Mouse (Mus musculus) layer of hippocampus, adult 9-10 months (tissue): ENCODE results near the gene Ubap1.

ENCODE experiments used
- DNase-seq: peaks from one replicate; pipeline ENCODE4 v3.0.0; 2022; ENCODE audit warnings: low spot score

Ubap1 gene

DNA sequence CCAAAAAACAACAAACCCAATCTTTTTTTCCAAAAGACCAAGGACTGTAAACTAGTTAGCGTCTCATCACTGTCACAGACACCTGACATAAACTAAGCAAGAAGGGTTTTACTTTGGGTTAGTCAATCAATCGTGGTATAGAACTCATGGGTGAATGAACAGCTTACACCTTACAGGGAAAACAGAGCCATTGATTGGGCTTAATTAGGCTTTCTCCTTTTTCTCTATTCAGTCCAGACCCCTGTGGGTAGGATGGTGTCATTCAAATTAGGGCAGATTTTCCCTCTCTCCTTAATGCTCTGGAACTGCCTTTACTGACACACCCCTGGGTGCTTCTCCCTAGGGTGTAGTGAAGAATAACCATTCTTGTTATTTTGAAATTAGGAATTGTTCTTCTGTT, 8.4 kb downstream of the Ubap1 start:
- no peak for DNase-seq

DNA sequence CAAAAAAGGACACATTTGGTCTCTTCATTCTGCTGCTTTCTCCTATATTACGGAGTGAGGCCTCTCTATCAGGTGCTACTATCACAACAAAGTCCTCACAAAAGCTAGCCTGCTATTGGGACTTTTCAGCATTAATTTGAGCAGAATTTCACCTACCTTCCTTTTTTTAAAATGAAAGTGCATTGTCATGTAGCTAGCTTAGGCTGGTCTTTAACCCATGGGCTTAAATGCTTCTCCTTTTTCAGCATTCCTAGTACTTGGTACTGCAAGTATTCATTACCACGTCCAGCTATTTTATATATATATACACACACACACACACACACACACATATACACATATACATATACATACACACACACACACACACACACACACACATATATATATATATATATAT, 9.9 kb downstream of the Ubap1 start:
- DNase-seq, result no peak

DNA sequence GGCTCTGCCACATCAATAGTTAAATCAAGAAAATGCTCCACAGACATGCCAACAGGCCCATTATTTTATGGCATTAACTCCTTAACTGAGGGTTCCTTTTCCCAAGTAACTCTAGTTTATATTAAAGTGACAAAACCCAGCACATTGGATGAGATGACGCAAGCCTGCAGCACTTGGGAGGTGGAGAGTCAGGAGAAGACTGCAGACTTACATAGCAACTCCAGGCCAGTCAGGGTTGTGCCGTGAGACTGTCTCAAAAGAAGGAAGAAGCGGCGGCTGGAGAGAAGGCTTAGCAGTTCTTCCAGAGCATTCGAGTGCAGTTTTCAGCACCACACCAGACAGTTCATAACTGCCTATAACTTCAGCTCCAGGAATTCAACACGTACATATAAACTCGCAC, 10.6 kb downstream of the Ubap1 start:
- no peak for DNase-seq

DNA sequence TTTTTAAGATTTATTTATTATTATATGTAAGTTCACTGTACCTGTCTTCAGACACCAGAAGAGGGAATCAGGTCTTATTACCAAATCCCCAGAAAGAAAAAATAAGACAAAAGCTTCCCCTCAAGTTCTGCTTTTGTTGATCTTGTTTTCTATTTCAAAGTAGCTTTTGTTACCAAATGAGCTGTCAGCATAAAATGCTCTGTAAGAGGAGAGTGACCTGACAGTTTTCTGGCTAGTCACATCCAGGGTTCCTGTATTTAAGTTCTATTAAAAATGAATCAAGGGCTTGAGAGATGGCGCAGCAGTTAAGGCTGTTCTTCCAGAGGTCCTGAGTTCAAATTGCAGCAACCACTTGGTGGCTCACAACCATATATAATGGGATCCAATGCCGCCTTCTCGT, 12.3 kb downstream of the Ubap1 start:
- DNase-seq, result no peak

DNA sequence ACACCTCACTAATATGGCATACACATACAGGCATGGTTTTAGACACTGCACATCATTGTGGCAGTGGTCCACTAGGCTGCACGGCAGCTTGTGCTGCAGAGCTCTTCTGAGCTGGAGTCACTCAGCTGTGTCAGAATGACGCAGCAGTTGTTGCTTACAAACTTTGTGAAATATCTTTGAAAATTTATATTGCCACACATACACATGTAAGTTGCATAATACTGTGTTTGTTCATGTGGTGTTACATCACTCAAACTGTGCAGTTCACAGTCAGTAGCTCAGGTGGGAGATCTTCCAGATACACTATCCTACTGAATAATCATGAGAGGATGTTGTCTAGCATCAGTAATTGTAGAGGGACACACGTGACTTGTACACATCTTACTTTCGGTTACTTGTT, 19.4 kb downstream of the Ubap1 start:
- DNase-seq, result no peak

DNA sequence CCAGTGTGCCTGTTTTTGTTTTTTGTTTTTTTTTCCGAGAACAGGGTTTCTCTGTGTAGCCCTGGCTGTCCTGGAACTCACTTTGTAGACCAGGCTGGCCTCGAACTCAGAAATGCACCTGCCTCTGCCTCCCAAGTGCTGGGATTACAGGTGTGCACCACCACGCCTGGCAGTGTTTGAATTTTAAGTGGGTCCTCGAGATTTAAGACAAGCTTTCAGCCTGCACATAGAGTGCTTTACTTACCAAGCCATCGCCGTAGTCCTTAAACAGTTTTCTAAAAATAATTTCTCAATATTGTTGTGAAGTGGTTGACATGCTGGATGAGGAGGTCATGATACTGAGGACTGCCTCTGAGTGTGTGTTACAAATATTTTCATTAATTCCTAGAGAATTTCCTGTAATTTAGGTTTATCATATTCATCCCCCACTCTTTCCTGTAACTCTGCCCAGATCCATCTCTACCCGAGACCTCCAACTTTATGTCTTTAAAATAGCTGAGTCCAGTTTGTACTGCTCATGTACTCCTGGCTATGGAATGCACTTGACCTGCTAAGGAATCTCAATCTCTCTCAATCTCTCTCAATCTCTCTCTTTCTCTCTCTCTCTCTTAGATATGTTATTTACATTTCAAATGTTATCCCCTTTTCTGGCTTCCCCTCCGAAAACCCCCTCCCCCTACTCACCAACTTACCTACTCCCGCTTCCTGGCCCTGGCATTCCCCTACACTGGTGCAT, 21.1 kb downstream of the Ubap1 start:
- DNase-seq, result no peak

DNA sequence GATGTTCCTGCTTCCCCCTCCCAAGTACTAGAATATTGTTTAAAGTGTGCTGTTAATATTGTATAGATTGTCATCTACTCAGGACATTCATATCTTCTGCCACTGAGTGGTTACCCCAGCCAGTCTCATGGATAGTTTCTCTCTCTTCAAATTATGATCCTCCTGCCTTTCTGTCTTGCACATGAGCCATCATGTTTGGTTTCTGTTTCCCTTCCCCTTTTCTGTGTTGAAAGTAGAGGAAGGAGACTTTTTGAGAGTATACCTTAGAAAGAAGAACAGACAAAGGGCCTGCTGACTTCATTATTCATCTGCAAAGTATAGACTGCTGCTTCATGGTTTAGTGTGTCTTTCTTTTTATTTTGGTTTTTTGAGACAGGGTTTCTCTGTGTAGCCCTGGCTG, 28.8 kb downstream of the Ubap1 start:
- no peak for DNase-seq

DNA sequence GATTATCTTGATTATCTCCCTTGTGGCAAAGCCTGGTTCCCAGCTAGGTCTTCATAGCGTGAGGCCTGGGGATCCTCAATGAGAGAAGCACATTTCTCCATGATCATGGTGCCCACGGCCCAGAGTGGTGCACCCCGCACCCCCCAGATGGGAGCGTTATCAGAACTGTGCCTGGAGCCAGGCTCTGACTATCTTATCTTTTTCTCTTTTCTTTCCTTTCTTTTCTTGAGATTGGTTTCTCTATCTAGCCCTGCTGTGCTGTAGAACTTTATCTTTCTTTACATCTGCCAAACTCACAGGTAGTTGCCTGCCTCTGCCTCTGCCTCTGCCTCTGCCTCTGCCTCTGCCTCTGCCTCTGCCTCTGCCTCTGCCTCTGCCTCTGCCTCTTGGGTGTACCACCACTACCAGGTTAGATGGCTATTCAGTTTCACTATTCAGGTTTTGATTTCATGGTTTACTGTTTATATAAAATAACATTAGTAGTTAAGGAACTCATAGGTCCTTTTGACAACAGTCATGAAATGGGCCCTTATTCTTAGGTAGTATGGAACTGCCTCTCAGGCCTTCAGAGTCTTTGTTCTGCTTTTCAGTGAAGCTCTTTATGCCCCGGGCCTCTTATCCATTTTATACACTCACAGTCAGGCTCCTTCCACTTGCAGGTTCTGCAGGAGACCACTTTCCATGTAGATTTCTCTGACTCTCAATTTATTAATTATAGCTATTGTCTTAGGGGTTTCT, 32.6 kb downstream of the Ubap1 start:
- no peak for DNase-seq

DNA sequence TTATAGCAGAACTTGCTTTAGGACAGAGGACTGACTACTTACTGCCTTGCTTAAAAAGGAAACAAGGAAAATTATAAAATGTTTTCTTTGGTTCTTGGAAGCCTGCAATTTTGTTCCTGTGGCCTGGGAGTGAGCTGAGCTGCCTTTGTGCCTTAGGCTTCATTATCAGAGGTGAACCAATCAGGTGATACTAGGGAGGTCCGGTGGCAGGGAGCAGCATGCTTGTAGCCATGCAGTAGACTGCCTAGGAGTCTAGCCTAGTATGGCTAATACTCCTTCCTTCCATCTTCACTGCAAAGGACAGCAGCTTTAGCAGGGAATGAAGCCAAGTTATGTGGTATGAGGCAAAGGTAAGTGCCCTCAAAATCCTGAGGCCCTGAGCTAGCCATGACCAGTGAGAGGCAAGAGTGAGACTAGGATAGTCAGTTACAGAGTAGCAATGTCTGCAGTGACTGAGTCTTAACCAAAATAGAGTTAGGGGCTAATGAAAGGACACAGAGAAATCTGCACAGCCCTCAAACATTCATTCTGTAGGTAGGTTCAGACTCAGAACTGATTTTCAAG, 37.7 kb downstream of the Ubap1 start:
- no peak for DNase-seq

DNA sequence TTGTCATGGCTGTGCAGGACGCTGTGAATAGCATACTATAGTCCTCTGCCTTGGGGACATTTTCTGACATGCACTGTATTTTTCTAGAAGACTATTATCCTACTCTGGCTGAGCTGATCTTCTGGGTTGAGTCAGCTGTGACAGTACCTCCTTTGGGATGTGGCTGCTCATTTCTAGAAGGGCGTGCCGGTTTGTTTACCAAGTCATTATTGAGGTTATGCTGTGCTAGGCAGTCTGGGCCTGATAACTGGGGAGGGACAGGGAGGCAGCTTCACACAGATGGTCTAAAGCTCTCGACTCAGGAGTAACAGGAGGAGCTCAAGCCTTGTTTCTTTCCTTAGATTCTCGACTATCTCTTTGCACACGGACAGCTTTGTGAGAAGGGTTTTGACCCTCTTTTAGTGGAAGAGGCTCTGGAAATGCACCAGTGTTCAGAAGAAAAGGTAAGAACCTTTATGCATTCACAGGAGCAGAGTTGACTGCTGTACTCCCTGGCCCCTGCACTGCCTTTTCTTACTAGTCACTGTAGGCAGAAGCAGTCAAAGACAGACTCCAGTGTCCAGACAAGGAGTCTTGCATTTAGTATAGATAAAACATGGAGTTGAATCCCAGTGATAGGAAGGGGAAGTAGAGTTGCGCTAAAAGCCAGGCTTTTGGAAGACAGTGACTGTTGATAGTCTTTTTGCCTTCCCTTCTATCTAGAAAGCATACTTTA, 39.1 kb downstream of the Ubap1 start:
- no peak for DNase-seq

DNA sequence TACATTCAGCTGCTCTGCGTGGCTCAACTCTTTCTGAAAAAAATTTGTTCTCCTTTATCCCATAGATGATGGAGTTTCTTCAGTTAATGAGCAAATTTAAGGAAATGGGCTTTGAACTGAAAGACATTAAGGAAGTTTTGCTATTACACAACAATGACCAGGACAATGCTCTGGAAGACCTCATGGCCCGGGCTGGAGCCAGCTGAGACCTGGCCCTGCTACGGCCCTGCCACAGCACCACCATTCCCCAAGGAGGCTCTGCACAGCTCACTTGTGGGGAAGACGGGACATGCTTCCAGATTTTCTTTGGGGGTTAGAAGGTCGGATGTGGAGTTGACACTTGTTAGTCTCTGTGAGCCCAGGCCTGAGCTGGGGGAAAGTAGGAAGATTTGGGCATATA, 39.8 kb downstream of the Ubap1 start:
- DNase-seq, result no peak

DNA sequence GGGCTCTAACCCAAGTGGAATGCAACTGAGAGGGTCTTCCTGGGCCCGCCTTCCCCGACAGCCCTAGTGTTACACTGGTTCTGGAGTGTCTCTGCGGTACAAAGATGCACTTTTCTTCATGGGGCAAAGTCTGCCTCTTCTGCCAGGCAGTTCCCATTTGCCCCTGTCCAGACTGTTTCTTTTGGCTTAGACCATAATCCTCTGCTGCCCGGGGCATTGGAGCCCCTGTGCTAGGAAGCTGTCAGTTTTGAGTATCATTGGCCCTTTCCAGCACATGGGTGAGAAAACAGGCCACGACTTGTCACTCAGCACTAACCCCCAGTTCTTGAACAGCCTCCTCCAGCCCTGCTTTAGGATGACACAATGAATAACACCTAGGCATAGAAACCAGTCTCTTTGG, 40.4 kb downstream of the Ubap1 start:
- no peak for DNase-seq

DNA sequence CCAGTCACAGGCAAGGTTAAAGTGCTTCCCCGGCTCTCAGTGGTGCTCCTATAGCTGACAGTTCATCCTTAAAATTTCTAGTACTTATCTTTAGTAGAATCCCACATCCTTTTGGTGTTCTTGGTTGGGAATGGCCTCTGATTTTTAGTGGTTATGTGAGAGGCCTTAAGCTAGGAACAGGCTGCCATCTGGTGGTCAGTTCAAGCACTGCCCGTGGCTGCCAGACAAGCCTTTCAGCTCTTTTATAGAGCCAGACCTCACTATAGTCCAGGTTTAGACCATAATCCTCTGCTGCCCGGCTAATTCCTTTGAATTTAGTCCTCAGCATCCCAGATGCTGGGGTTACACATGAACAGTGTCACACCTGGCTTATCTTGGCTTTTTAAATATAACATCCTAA, 41.3 kb downstream of the Ubap1 start:
- DNase-seq, result peak; percentile 75

DNA sequence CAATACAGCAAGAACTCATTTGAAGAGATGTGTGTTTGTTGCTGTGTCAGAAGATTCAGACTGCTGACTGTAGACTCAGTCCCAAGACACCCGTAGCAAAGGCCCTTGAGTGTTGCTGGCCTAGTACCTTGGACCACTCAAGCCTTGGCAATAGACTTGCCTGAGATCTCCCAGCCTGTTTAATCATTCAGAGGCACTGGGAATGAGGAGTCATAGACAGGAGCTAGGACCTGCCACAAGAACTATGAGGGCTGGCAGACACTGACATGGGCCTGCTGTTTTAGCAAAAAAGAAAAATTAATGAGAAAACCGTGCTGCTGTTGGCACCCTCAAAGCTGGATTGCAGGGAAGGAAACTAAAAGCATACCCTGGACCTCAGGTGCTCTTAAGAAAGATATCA, 42.2 kb downstream of the Ubap1 start:
- no peak for DNase-seq

DNA sequence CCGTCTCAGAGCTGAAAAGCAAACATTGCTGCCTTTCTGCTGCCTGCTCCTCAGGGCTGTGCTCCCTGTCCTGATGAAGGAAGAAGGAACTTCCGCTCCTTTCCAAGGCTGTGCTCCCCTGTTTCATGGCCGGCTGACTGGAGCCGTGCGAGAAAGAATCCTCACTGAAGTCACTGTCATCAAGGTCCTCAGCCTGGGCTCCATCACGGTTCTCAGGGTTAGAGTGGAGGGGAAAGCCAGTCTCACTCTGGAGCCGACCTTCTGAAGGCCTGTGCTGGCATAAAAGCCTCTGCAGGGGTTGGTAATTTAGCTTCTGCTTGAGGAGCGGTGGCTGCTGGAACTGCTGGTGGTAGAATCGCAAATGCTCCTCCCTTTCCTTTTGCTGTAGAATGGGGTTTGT, 45.9 kb downstream of the Ubap1 start:
- DNase-seq, result no peak

DNA sequence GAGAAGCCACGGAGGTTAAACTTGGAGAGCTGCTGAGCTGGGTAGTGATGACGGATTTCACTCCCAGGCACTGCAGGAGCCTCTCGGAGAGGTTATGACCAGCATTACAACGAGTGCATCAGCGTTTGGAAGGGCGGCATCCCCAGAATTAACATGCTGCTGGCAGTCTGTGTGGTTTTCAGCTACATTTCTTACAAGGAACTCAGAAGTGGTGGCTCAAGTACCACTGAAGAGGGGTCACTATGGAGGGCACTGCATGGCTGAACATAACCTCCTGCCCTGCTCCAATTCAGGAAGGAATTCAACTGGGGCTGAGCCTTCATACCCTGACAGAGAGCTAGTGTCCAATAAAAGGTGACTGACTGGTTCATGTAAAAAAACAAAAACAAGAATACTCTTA, 49.6 kb downstream of the Ubap1 start:
- no peak for DNase-seq

DNA sequence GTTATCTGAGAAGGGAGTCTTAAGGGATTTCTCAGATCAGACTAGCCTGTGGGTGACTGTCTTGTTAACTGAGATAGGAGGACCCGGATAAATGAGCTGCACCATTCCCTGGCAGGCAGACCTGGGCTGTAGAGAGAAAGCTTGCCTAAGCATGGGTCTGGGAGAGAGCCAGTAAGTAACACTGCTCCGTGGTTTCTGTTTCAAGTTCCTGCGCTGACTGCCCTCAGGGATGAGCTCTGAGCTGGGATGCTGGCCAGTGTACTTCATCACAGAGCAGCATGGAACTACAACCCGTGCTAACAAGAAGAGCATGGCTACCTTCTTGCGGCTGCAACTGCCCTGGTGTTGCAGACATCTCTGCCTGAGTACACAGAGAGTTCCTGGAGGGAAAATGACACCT, 51.1 kb downstream of the Ubap1 start:
- DNase-seq, result no peak

DNA sequence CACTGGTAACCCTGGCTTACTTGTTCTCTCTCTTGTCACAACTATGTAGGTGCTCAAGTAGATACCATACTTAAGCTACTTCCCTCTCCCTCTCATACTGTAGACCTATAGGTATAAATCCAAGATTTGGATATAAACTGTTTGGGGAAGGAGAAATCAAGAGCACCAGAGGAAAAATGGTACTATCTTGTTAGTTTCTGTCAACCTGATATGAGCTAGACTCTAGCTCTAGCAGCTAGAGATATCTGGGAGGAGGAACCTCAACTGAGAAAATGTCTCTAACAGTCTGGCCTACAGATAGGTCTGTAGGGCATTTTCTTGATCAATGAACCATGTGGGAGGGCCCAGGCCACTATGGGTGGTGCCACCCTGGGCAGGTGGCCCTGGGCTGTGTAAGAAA, 52.4 kb downstream of the Ubap1 start:
- no peak for DNase-seq

DNA sequence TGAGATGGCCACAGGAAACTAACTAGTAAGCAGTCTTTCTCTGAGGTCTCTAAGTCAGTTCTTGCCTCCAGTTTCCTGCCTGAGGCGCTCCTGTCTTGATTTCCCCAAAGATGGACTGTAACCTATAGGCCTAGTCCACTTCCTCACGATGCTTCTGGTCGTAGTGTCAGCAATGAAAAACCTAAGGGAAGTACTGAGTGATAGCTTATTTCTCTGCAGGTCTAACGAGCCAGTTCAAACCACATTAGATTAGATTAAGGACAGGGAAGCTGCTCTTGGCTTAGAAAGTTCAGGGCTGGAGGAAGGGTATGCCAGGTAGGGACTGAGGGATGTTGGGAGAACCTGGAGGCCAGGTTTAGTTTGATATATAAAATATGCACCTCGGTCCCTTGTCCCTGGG, 52.8 kb downstream of the Ubap1 start:
- DNase-seq, result no peak

DNA sequence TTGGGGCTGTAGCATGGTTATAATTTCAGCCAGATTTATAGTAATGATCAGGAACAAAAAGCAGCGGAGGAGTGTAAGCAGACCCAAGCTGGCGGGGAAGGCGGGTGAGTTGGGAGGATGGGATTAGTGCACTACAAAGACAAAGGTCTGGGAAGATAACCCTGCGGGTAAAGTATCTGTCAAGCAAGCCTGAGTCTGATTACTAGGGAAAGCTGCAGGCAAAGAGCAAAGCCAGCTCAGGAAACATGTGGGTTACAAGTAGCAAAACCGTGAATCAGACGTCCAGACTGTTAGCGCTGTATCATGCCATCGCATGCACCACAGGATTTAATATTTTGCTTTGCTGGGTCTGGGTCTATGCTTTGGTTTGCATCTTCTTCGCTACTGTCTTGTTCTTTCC, 57.8 kb downstream of the Ubap1 start:
- DNase-seq, result no peak

DNA sequence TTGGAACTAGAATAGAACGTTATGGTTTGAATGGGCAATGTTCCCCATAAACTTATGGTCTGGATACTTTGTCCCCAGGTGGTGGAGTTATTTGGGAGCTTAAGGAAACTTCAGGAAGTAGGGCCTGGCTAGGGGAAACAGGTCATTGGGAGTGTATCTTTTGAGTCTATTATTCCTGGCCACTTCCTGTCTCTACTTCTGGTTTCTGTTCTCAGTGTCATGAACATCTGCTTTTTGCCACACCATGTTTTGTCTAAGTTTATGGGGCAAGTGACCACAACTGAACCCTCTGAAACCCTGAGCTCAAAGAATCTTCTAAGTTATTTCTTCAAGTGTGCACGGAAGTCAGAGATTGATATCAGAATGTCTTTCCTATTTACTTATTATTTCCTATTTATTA, 58.6 kb downstream of the Ubap1 start:
- no peak for DNase-seq

DNA sequence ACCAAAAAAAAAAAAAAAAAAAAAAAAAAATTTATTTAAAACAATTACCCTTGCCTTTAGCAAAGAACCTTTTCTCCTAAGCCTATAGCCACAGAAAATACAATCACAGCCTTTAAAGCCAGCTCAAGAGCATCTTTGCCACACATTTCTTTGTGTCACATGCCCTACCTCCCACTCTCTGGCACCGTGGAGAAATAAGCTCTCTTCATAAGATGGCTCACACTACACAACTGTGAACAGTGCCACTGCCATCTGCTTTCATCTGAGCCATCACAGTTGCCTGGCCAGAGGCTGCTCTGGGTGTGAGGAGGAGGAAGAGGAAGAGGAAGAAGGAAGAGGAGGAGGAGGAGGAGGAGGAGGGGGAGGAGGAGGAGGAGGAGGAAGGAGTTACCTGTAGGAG, 60.5 kb downstream of the Ubap1 start:
- DNase-seq, result peak; percentile 15

DNA sequence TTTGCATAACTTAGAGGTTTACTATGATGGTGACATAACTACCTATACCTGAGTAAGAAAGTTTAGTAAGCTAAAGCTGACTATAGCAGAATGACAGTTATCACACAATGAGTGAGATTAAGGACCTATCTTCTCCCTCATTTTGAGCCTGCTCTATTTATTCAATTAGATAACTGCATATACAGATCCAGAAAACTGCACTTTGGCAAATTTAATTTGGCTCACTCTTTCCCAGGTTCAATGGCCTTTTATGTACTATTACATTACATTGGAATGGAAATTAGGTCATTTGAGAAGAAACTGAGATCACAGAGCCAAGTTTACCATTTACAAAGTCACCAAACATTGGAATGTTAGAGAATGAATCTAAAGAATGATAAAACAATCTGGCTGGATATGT, 68.2 kb downstream of the Ubap1 start:
- DNase-seq, result no peak
